Mouse (Mus musculus): ENCODE measurements around the gene Atp11a. TPM values are rescaled to one million over a fixed set of nuclear protein-coding genes. Genes with fewer than 3 reads are reported as not detected.

Atp11a gene
- total RNA-seq, 1 experiment: 65.9 TPM

GRCm38 (mm10) chr8:12748183-12748582 lies 8.6 kb upstream of the Atp11a start:
- no peak for DNase-seq (ENCODE audit: low read depth, low spot score)
- no peak overlapping the region for H3K9ac ChIP-seq (ENCODE audit: insufficient read depth, low read depth, low read length, poor library complexity, severe bottlenecking)
- no peaks in the 10 kb centered on the region for H3K9me3 ChIP-seq (ENCODE audit: control insufficient read depth, insufficient read depth, low read depth, low read length)
- H3K36me3 ChIP-seq (ENCODE audit: control insufficient read depth, insufficient read depth, low read length, poor library complexity, severe bottlenecking): no peaks in the 10 kb centered on the region
- TF ChIP-seq HCFC1 (IDR thresholded peaks at IDR 0.05; ENCODE audit: borderline replicate concordance, insufficient read depth, low read length) (no peak), MAFK (IDR thresholded peaks at IDR 0.05; ENCODE audit: insufficient read depth, low read depth, low read length) (no peak), CHD2 (IDR thresholded peaks at IDR 0.05; ENCODE audit: low read depth, low read length) (no peak), ZNF384 (IDR thresholded peaks at IDR 0.05; ENCODE audit: low read depth, low read length) (no peak), ZC3H11A (IDR thresholded peaks at IDR 0.05; ENCODE audit: borderline replicate concordance, low read depth, low read length) (no peak)
- no peak overlapping the region for H3K4me3 ChIP-seq (ENCODE audit: insufficient read depth in 1 of 2, low read depth in 1 of 2, low read length in 2 of 2, poor library complexity in 1 of 2, severe bottlenecking in 1 of 2)
- H3K27ac ChIP-seq (ENCODE audit: insufficient read depth, low read depth, low read length, poor library complexity, severe bottlenecking): no peak overlapping the region
- in situ Hi-C loops (cut with MboI; ENCODE audit: low sequenced_read_pairs in 2 of 2, unreplicated experiment in 2 of 2): no loop called here
- no peaks in the 10 kb centered on the region for H3K4me1 ChIP-seq (ENCODE audit: control insufficient read depth in 2 of 2, insufficient read depth in 2 of 2, low read length in 2 of 2, poor library complexity in 1 of 2)

- TF ChIP-seq HCFC1 (IDR thresholded peaks at IDR 0.05; ENCODE audit: borderline replicate concordance, insufficient read depth, low read length): no peak
- TF ChIP-seq CHD2 (IDR thresholded peaks at IDR 0.05; ENCODE audit: low read depth, low read length): no peak
- Histone ChIP-seq H3K9me3 (ENCODE audit: control insufficient read depth, insufficient read depth, low read depth, low read length) (no peaks in the 10 kb centered on the region), H3K4me1 (ENCODE audit: control insufficient read depth in 2 of 2, insufficient read depth in 2 of 2, low read length in 2 of 2, poor library complexity in 1 of 2) (no peaks in the 10 kb centered on the region), H3K4me3 (ENCODE audit: insufficient read depth in 1 of 2, low read depth in 1 of 2, low read length in 2 of 2, poor library complexity in 1 of 2, severe bottlenecking in 1 of 2) (no peak overlapping the region), H3K27ac (ENCODE audit: insufficient read depth, low read depth, low read length, poor library complexity, severe bottlenecking) (no peak overlapping the region), H3K9ac (ENCODE audit: insufficient read depth, low read depth, low read length, poor library complexity, severe bottlenecking) (no peak overlapping the region), H3K36me3 (ENCODE audit: control insufficient read depth, insufficient read depth, low read length, poor library complexity, severe bottlenecking) (no peaks in the 10 kb centered on the region)
- in situ Hi-C loops (cut with MboI; ENCODE audit: low sequenced_read_pairs in 2 of 2, unreplicated experiment in 2 of 2): no loop called here
- DNase-seq (ENCODE audit: low read depth, low spot score): no peak
Observed at GRCm38 (mm10) chr8:12749116-12749515, 7.7 kb upstream of the Atp11a start.

- in situ Hi-C loops (cut with MboI; ENCODE audit: low sequenced_read_pairs in 2 of 2, unreplicated experiment in 2 of 2): no loop called here
- H3K4me1 ChIP-seq (ENCODE audit: control insufficient read depth in 2 of 2, insufficient read depth in 2 of 2, low read length in 2 of 2, poor library complexity in 1 of 2): peaks cover 1 to 4% of the 10 kb centered on the region in 2 experiments; a peak in 2 of 4 replicates
Observed at GRCm38 (mm10) chr8:12753054-12753453, 3.8 kb upstream of the Atp11a start.

GRCm38 (mm10) chr8:12754115-12754514 lies 2.7 kb upstream of the Atp11a start:
- H3K9me3 ChIP-seq (ENCODE audit: control insufficient read depth, insufficient read depth, low read depth, low read length): no peaks in the 10 kb centered on the region
- no peak overlapping the region for H3K4me3 ChIP-seq (ENCODE audit: insufficient read depth in 1 of 2, low read depth in 1 of 2, low read length in 2 of 2, poor library complexity in 1 of 2, severe bottlenecking in 1 of 2)
- in situ Hi-C loops (cut with MboI; ENCODE audit: low sequenced_read_pairs in 2 of 2, unreplicated experiment in 2 of 2): no loop called here
- no peak overlapping the region for H3K27ac ChIP-seq (ENCODE audit: insufficient read depth, low read depth, low read length, poor library complexity, severe bottlenecking)
- no peak for DNase-seq (ENCODE audit: low read depth, low spot score)
- no peak for TF ChIP-seq HCFC1 (IDR thresholded peaks at IDR 0.05; ENCODE audit: borderline replicate concordance, insufficient read depth, low read length)
- no peak for TF ChIP-seq CHD2 (IDR thresholded peaks at IDR 0.05; ENCODE audit: low read depth, low read length)
- TF ChIP-seq MAFK (IDR thresholded peaks at IDR 0.05; ENCODE audit: insufficient read depth, low read depth, low read length): no peak
- no peak for TF ChIP-seq ZNF384 (IDR thresholded peaks at IDR 0.05; ENCODE audit: low read depth, low read length)
- no peak for TF ChIP-seq ZC3H11A (IDR thresholded peaks at IDR 0.05; ENCODE audit: borderline replicate concordance, low read depth, low read length)
- peaks cover 4 to 6% of the 10 kb centered on the region in 2 experiments; a peak in 3 of 4 replicates for H3K4me1 ChIP-seq (ENCODE audit: control insufficient read depth in 2 of 2, insufficient read depth in 2 of 2, low read length in 2 of 2, poor library complexity in 1 of 2)
- H3K9ac ChIP-seq (ENCODE audit: insufficient read depth, low read depth, low read length, poor library complexity, severe bottlenecking): no peak overlapping the region
- H3K36me3 ChIP-seq (ENCODE audit: control insufficient read depth, insufficient read depth, low read length, poor library complexity, severe bottlenecking): no peaks in the 10 kb centered on the region

More at GRCm38 (mm10) chr8:12753054-12753453, 3.8 kb upstream of the Atp11a start:
- no peaks in the 10 kb centered on the region for H3K9me3 ChIP-seq (ENCODE audit: control insufficient read depth, insufficient read depth, low read depth, low read length)
- no peak overlapping the region for H3K4me3 ChIP-seq (ENCODE audit: insufficient read depth in 1 of 2, low read depth in 1 of 2, low read length in 2 of 2, poor library complexity in 1 of 2, severe bottlenecking in 1 of 2)
- H3K9ac ChIP-seq (ENCODE audit: insufficient read depth, low read depth, low read length, poor library complexity, severe bottlenecking): no peak overlapping the region
- no peak for TF ChIP-seq CHD2 (IDR thresholded peaks at IDR 0.05; ENCODE audit: low read depth, low read length)
- no peaks in the 10 kb centered on the region for H3K36me3 ChIP-seq (ENCODE audit: control insufficient read depth, insufficient read depth, low read length, poor library complexity, severe bottlenecking)
- no peak for DNase-seq (ENCODE audit: low read depth, low spot score)
- H3K27ac ChIP-seq (ENCODE audit: insufficient read depth, low read depth, low read length, poor library complexity, severe bottlenecking): no peak overlapping the region

- no peaks in the 10 kb centered on the region for H3K36me3 ChIP-seq (ENCODE audit: control insufficient read depth, insufficient read depth, low read length, poor library complexity, severe bottlenecking)
- H3K4me1 ChIP-seq (ENCODE audit: control insufficient read depth in 2 of 2, insufficient read depth in 2 of 2, low read length in 2 of 2, poor library complexity in 1 of 2): peaks cover 9 to 10% of the 10 kb centered on the region in 2 experiments
- no peak for DNase-seq (ENCODE audit: low read depth, low spot score)
- in situ Hi-C loops (cut with MboI; ENCODE audit: low sequenced_read_pairs in 2 of 2, unreplicated experiment in 2 of 2): no loop called here
- no peaks in the 10 kb centered on the region for H3K9me3 ChIP-seq (ENCODE audit: control insufficient read depth, insufficient read depth, low read depth, low read length)
- no peak for TF ChIP-seq MAFK (IDR thresholded peaks at IDR 0.05; ENCODE audit: insufficient read depth, low read depth, low read length)
- no peak for TF ChIP-seq ZNF384 (IDR thresholded peaks at IDR 0.05; ENCODE audit: low read depth, low read length)
- TF ChIP-seq HCFC1 (IDR thresholded peaks at IDR 0.05; ENCODE audit: borderline replicate concordance, insufficient read depth, low read length): no peak
- TF ChIP-seq CHD2 (IDR thresholded peaks at IDR 0.05; ENCODE audit: low read depth, low read length): no peak
- no peak for TF ChIP-seq ZC3H11A (IDR thresholded peaks at IDR 0.05; ENCODE audit: borderline replicate concordance, low read depth, low read length)
- H3K4me3 ChIP-seq (ENCODE audit: insufficient read depth in 1 of 2, low read depth in 1 of 2, low read length in 2 of 2, poor library complexity in 1 of 2, severe bottlenecking in 1 of 2): no peak overlapping the region
- no peak overlapping the region for H3K27ac ChIP-seq (ENCODE audit: insufficient read depth, low read depth, low read length, poor library complexity, severe bottlenecking)
- H3K9ac ChIP-seq (ENCODE audit: insufficient read depth, low read depth, low read length, poor library complexity, severe bottlenecking): no peak overlapping the region
Observed at GRCm38 (mm10) chr8:12755312-12755711, 1.5 kb upstream of the Atp11a start.
